Comparison of ENCODE assay signal across 8 mouse cellular contexts in genomic region chrX:166440616-166441063, GRCm38 (mm10). TPM values are rescaled to one million over a fixed set of nuclear protein-coding genes. Genes with fewer than 3 reads are reported as not detected.
DNase-seq lines count a peak whose midpoint lies in the region; ATAC-seq and TF ChIP-seq lines count a peak whose summit lies in the region.

Gene Ofd1 (minus strand): TSS chrX:166440704.

- no peaks in the 10 kb centered on the region for H3K27me3 ChIP-seq in forebrain, embryonic 14.5 days (replicated peaks; ENCODE audit: control insufficient read depth, insufficient read depth, low read length)

- H3K4me2 ChIP-seq in forebrain, embryonic 14.5 days (ENCODE audit: low read length) = peak within 1 kb of the TSS; percentile 60

- intact Hi-C loops in heart, postnatal 25 days (cut with DNase I) = loop anchor here (5.0 kb wide), 2 partner anchors 37 to 72 kb away; partner anchors contain the start of gene Rab9

- no peaks in the 10 kb centered on the region for H3K36me3 ChIP-seq in forebrain, embryonic 14.5 days (ENCODE audit: control insufficient read depth, insufficient read depth, low read length)

- peak within 1 kb of the TSS; percentile 63 for H3K27ac ChIP-seq in forebrain, embryonic 14.5 days (ENCODE audit: low read depth, low read length)

- no peak for TF ChIP-seq CTCF in lung, adult 2 months (IDR thresholded peaks at IDR 0.05; ENCODE audit: insufficient read depth, low read length)

- DNase-seq in ES-CJ7 (ENCODE audit: low read depth, low spot score) = peak; percentile 91
- DNase-seq in cerebellum, adult 11 months = peak; percentile 86
- DNase-seq in forebrain, embryonic 14.5 days (ENCODE audit: low spot score) = peak; percentile 96
- peak; percentile 80 for DNase-seq in heart, postnatal 25 days (ENCODE audit: low spot score)
- peak; percentile 77 to 92 for DNase-seq in layer of hippocampus, adult 18-20 months (ENCODE audit: low spot score in 2 of 2)
- DNase-seq in lung, adult 2 months = peak; percentile 80
- peak; percentile 77 to 80 for DNase-seq in thymus, adult 18-20 months

- no peaks in the 10 kb centered on the region for H3K9me3 ChIP-seq in forebrain, embryonic 14.5 days (replicated peaks; ENCODE audit: control insufficient read depth, low read length)

- peak; percentile 99 for ATAC-seq in forebrain, embryonic 14.5 days
- ATAC-seq in neutrophil, adult 5-6 weeks (ENCODE audit: extremely low read depth, insufficient number of reproducible peaks, low FRiP score, poor library complexity, severe bottlenecking) = peak; percentile 99

- WGBS in forebrain, embryonic 14.5 days = 28% methylated on average over 44 of the region's 44 CpGs
- 18% methylated on average over 44 of the region's 44 CpGs for WGBS in lung, adult 2 months

- TF ChIP-seq POLR2A in lung, adult 2 months (IDR thresholded peaks at IDR 0.05; ENCODE audit: borderline replicate concordance, extremely low read depth, low read depth, low read length) = peak; percentile 67

- no peaks in the 10 kb centered on the region for H3K4me1 ChIP-seq in forebrain, embryonic 14.5 days (ENCODE audit: control insufficient read depth, insufficient read depth, low read length)
- peaks cover 5% of the 10 kb centered on the region; the same call in 1 of the 2 replicates for H3K4me1 ChIP-seq in lung, adult 2 months (ENCODE audit: control insufficient read depth, insufficient read depth, low read length)

- H3K4me3 ChIP-seq in forebrain, embryonic 14.5 days (ENCODE audit: low read depth, low read length) = peak within 1 kb of the TSS; percentile 52
- peak within 1 kb of the TSS; percentile 79 for H3K4me3 ChIP-seq in lung, adult 2 months (replicated peaks; ENCODE audit: extremely low read depth, low read depth, low read length)

- H3K9ac ChIP-seq in forebrain, embryonic 14.5 days (ENCODE audit: low read length) = peak within 1 kb of the TSS; percentile 77

RNA-seq across cellular contexts. Expression of gene Ofd1, which starts in this region (rescaled TPM):
- 7.2 and 7.4 TPM in 2 replicates for polyA plus RNA-seq in forebrain, embryonic 14.5 days (2014; fragmentation: Nextera tagmentation; extraction: Ambion mirVana)
- total RNA-seq in heart, postnatal 25 days (2021) = 1 to 10 TPM; 3.3 to 3.6 TPM
- total RNA-seq in layer of hippocampus, adult 18-20 months (2021) = 1 to 10 TPM; 5.0 to 5.7 TPM
- polyA plus RNA-seq in lung, adult 2 months (2012; rRNA removed) = 1.2 and 1.8 TPM in 2 replicates
- total RNA-seq in neutrophil, adult 5-6 weeks (2017) = 15.6 and 18.4 TPM in 2 replicates

Comparison
In these comparisons a context has a peak if more than half of its experiments do, and no peak if none do; other contexts are left out.
1. Peak in every context shown above with its lines: DNase-seq, ATAC-seq, H3K4me3 ChIP-seq and H3K27ac ChIP-seq.